Mouse (Mus musculus): ENCODE results near the gene Nup54. TPM values are rescaled to one million over a fixed set of nuclear protein-coding genes. Genes with fewer than 3 reads are reported as not detected.

The Nup54 gene
- polyA plus RNA-seq, 1 experiment = 15.2 TPM

GRCm38 (mm10) chr5:92461321-92461720, 26.3 kb upstream of the Nup54 start:
- Histone ChIP-seq H3K36me3 (ENCODE audit: control insufficient read depth, insufficient read depth, low read length) (no peaks in the 10 kb centered on the region), H3K27ac (ENCODE audit: control insufficient read depth, insufficient read depth, low read depth, low read length) (no peak overlapping the region), H3K4me1 (ENCODE audit: control insufficient read depth, insufficient read depth, low read length) (no peaks in the 10 kb centered on the region), H3K27me3 (ENCODE audit: control insufficient read depth, insufficient read depth, low read length) (no peaks in the 10 kb centered on the region), H3K4me3 (ENCODE audit: control insufficient read depth, low read depth, low read length) (no peak overlapping the region)
- TF ChIP-seq CTCF (IDR thresholded peaks at IDR 0.05; ENCODE audit: control insufficient read depth, insufficient read depth, insufficient replicate concordance, low read depth, low read length) = peak; percentile 63; the same call in 1 of the 2 replicates
- TF ChIP-seq POLR2A (IDR thresholded peaks at IDR 0.05; ENCODE audit: control insufficient read depth, low read depth, low read length) = no peak

GRCm38 (mm10) chr5:92458726-92459125, 23.7 kb upstream of the Nup54 start:
- Histone ChIP-seq H3K4me3 (ENCODE audit: control insufficient read depth, low read depth, low read length) (no peak overlapping the region), H3K27ac (ENCODE audit: control insufficient read depth, insufficient read depth, low read depth, low read length) (no peak overlapping the region), H3K36me3 (ENCODE audit: control insufficient read depth, insufficient read depth, low read length) (no peaks in the 10 kb centered on the region), H3K4me1 (ENCODE audit: control insufficient read depth, insufficient read depth, low read length) (no peaks in the 10 kb centered on the region), H3K27me3 (ENCODE audit: control insufficient read depth, insufficient read depth, low read length) (no peaks in the 10 kb centered on the region)
- TF ChIP-seq POLR2A (IDR thresholded peaks at IDR 0.05; ENCODE audit: control insufficient read depth, low read depth, low read length) = no peak

- H3K4me1 ChIP-seq (ENCODE audit: control insufficient read depth, insufficient read depth, low read length) = no peaks in the 10 kb centered on the region
- TF ChIP-seq CTCF (IDR thresholded peaks at IDR 0.05; ENCODE audit: control insufficient read depth, insufficient read depth, insufficient replicate concordance, low read depth, low read length) (no peak), POLR2A (IDR thresholded peaks at IDR 0.05; ENCODE audit: control insufficient read depth, low read depth, low read length) (no peak)
Observed at GRCm38 (mm10) chr5:92457410-92457809, 22.4 kb upstream of the Nup54 start.

GRCm38 (mm10) chr5:92452876-92453275, 17.9 kb upstream of the Nup54 start:
- Histone ChIP-seq H3K27me3 (ENCODE audit: control insufficient read depth, insufficient read depth, low read length) (no peaks in the 10 kb centered on the region), H3K36me3 (ENCODE audit: control insufficient read depth, insufficient read depth, low read length) (no peaks in the 10 kb centered on the region), H3K27ac (ENCODE audit: control insufficient read depth, insufficient read depth, low read depth, low read length) (no peak overlapping the region), H3K4me1 (ENCODE audit: control insufficient read depth, insufficient read depth, low read length) (no peaks in the 10 kb centered on the region), H3K4me3 (ENCODE audit: control insufficient read depth, low read depth, low read length) (no peak overlapping the region)
- no peak for TF ChIP-seq CTCF (IDR thresholded peaks at IDR 0.05; ENCODE audit: control insufficient read depth, insufficient read depth, insufficient replicate concordance, low read depth, low read length)
- TF ChIP-seq POLR2A (IDR thresholded peaks at IDR 0.05; ENCODE audit: control insufficient read depth, low read depth, low read length) = no peak

More at GRCm38 (mm10) chr5:92457410-92457809, 22.4 kb upstream of the Nup54 start:
- H3K27me3 ChIP-seq (ENCODE audit: control insufficient read depth, insufficient read depth, low read length) = no peaks in the 10 kb centered on the region
- H3K27ac ChIP-seq (ENCODE audit: control insufficient read depth, insufficient read depth, low read depth, low read length) = no peak overlapping the region
- no peak overlapping the region for H3K4me3 ChIP-seq (ENCODE audit: control insufficient read depth, low read depth, low read length)
- H3K36me3 ChIP-seq (ENCODE audit: control insufficient read depth, insufficient read depth, low read length) = no peaks in the 10 kb centered on the region

GRCm38 (mm10) chr5:92446736-92447135, 11.7 kb upstream of the Nup54 start:
- no peaks in the 10 kb centered on the region for H3K4me1 ChIP-seq (ENCODE audit: control insufficient read depth, insufficient read depth, low read length)
- H3K27me3 ChIP-seq (ENCODE audit: control insufficient read depth, insufficient read depth, low read length) = no peaks in the 10 kb centered on the region
- TF ChIP-seq POLR2A (IDR thresholded peaks at IDR 0.05; ENCODE audit: control insufficient read depth, low read depth, low read length) (no peak), CTCF (IDR thresholded peaks at IDR 0.05; ENCODE audit: control insufficient read depth, insufficient read depth, insufficient replicate concordance, low read depth, low read length) (no peak)
- H3K4me3 ChIP-seq (ENCODE audit: control insufficient read depth, low read depth, low read length) = no peak overlapping the region
- no peak overlapping the region for H3K27ac ChIP-seq (ENCODE audit: control insufficient read depth, insufficient read depth, low read depth, low read length)
- H3K36me3 ChIP-seq (ENCODE audit: control insufficient read depth, insufficient read depth, low read length) = no peaks in the 10 kb centered on the region

- H3K4me3 ChIP-seq (ENCODE audit: control insufficient read depth, low read depth, low read length) = no peak overlapping the region
- H3K27ac ChIP-seq (ENCODE audit: control insufficient read depth, insufficient read depth, low read depth, low read length) = no peak overlapping the region
- TF ChIP-seq POLR2A (IDR thresholded peaks at IDR 0.05; ENCODE audit: control insufficient read depth, low read depth, low read length) (no peak), CTCF (IDR thresholded peaks at IDR 0.05; ENCODE audit: control insufficient read depth, insufficient read depth, insufficient replicate concordance, low read depth, low read length) (no peak)
- H3K4me1 ChIP-seq (ENCODE audit: control insufficient read depth, insufficient read depth, low read length) = no peaks in the 10 kb centered on the region
- no peaks in the 10 kb centered on the region for H3K36me3 ChIP-seq (ENCODE audit: control insufficient read depth, insufficient read depth, low read length)
- no peaks in the 10 kb centered on the region for H3K27me3 ChIP-seq (ENCODE audit: control insufficient read depth, insufficient read depth, low read length)
Observed at GRCm38 (mm10) chr5:92445016-92445415, 10.0 kb upstream of the Nup54 start.

GRCm38 (mm10) chr5:92442914-92443313, 7.9 kb upstream of the Nup54 start:
- Histone ChIP-seq H3K27ac (ENCODE audit: control insufficient read depth, insufficient read depth, low read depth, low read length) (no peak overlapping the region), H3K4me1 (ENCODE audit: control insufficient read depth, insufficient read depth, low read length) (no peaks in the 10 kb centered on the region), H3K27me3 (ENCODE audit: control insufficient read depth, insufficient read depth, low read length) (no peaks in the 10 kb centered on the region), H3K4me3 (ENCODE audit: control insufficient read depth, low read depth, low read length) (no peak overlapping the region), H3K36me3 (ENCODE audit: control insufficient read depth, insufficient read depth, low read length) (no peaks in the 10 kb centered on the region)
- TF ChIP-seq CTCF (IDR thresholded peaks at IDR 0.05; ENCODE audit: control insufficient read depth, insufficient read depth, insufficient replicate concordance, low read depth, low read length) (no peak), POLR2A (IDR thresholded peaks at IDR 0.05; ENCODE audit: control insufficient read depth, low read depth, low read length) (no peak)

GRCm38 (mm10) chr5:92441494-92441893, 6.5 kb upstream of the Nup54 start:
- no peaks in the 10 kb centered on the region for H3K36me3 ChIP-seq (ENCODE audit: control insufficient read depth, insufficient read depth, low read length)
- no peaks in the 10 kb centered on the region for H3K4me1 ChIP-seq (ENCODE audit: control insufficient read depth, insufficient read depth, low read length)
- TF ChIP-seq CTCF (IDR thresholded peaks at IDR 0.05; ENCODE audit: control insufficient read depth, insufficient read depth, insufficient replicate concordance, low read depth, low read length) = no peak
- no peak for TF ChIP-seq POLR2A (IDR thresholded peaks at IDR 0.05; ENCODE audit: control insufficient read depth, low read depth, low read length)
- H3K4me3 ChIP-seq (ENCODE audit: control insufficient read depth, low read depth, low read length) = no peak overlapping the region
- no peaks in the 10 kb centered on the region for H3K27me3 ChIP-seq (ENCODE audit: control insufficient read depth, insufficient read depth, low read length)
- no peak overlapping the region for H3K27ac ChIP-seq (ENCODE audit: control insufficient read depth, insufficient read depth, low read depth, low read length)
